Mouse (Mus musculus) leukemia stem cell, adult 10-12 weeks (primary cell): Measurements from ENCODE around the gene Ackr4. TPM values are rescaled to one million over a fixed set of nuclear protein-coding genes. Genes with fewer than 3 reads are reported as not detected.

ENCODE experiments used
- polyA plus RNA-seq: library from polyadenylated mRNA; stranded (reverse); fragments of >175 nt; gene quantifications from 2 replicates; pipeline ENCODE4 v1.2.3, GENCODE M21; 2012; ENCODE audit warnings: low replicate concordance

Ackr4 gene
- polyA plus RNA-seq, result not detected in 2 replicates

GRCm38 (mm10) chr9:104126833-104127232 lies at the start of gene Ackr4:
Gene Ackr4 (minus strand): TSS chr9:104126933.

GRCm38 (mm10) chr9:104063244-104063961 lies 63.3 kb downstream of the Ackr4 start, which contains the start of gene Acad11:
Gene Acad11 (plus strand): TSS chr9:104063377.

GRCm38 (mm10) chr9:104062430-104063243 lies 64.1 kb downstream of the Ackr4 start, which contains the start of gene Uba5:
Gene Uba5 (minus strand): TSS chr9:104063134.

GRCm38 (mm10) chr9:104040362-104040761 lies 86.4 kb downstream of the Ackr4 start, which contains the start of gene Gm28305:
Gene Gm28305 (plus strand): TSS chr9:104040662.

Other genes with a start within 250 kb of the Ackr4 start
- gene Nphp3, start 124.4 kb downstream of the Ackr4 start, polyA plus RNA-seq, result 0.14 and 0.36 TPM in 2 replicates
- not detected in 2 replicates for gene Gm28305, start 86.3 kb downstream of the Ackr4 start, polyA plus RNA-seq
- gene Uba5, start 63.8 kb downstream of the Ackr4 start, polyA plus RNA-seq, result 3.4 and 5.0 TPM in 2 replicates
- gene Acad11, start 63.6 kb downstream of the Ackr4 start, polyA plus RNA-seq, result 0.81 and 15.6 TPM in 2 replicates
- 20.9 and 36.3 TPM in 2 replicates for gene Dnajc13, start 136.0 kb upstream of the Ackr4 start, polyA plus RNA-seq
- gene Acpp, start 210.8 kb upstream of the Ackr4 start, polyA plus RNA-seq, result 0.76 TPM in 1 of 2 replicates, not detected in the other